Mouse (Mus musculus): ENCODE measurements around the gene Cdh22. TPM values are rescaled to one million over a fixed set of nuclear protein-coding genes. Genes with fewer than 3 reads are reported as not detected.

Gene Cdh22
- 1.3 and 1.6 TPM in 2 replicates for polyA plus RNA-seq (2012; rRNA removed)

- WGBS = 2% methylated on average over 53 of the region's 60 CpGs
- H3K27ac ChIP-seq (ENCODE audit: insufficient read depth, low read length) = no peak within 1 kb of the TSS
- peaks cover 20% of the 10 kb centered on the region for H3K27me3 ChIP-seq (ENCODE audit: control insufficient read depth, insufficient read depth, low read length)
- H3K4me1 ChIP-seq (ENCODE audit: control insufficient read depth, insufficient read depth, insufficient read length) = peaks cover 6% of the 10 kb centered on the region; the same call in 1 of the 2 replicates
- no peaks in the 10 kb centered on the region for H3K36me3 ChIP-seq (ENCODE audit: control insufficient read depth, insufficient read depth, low read length)
- peak within 1 kb of the TSS; percentile 35; the same call in 1 of the 2 replicates for H3K4me3 ChIP-seq (ENCODE audit: extremely low read depth, insufficient read depth, insufficient read length)
- TF ChIP-seq POLR2A (IDR thresholded peaks at IDR 0.05; ENCODE audit: low read depth, low read length) (no peak), CTCF (IDR thresholded peaks at IDR 0.05; ENCODE audit: extremely low read depth, insufficient read depth, insufficient read length, insufficient replicate concordance) (0 out of 2 replicates have a peak, but pooled peaks have one; percentile 8)
- DNase-seq (ENCODE audit: low read depth in 1 of 2, low spot score in 2 of 2) = no peak
Observed at GRCm38 (mm10) chr2:165234613-165235291, at the start of gene Cdh22. Gene Cdh22, minus strand, starts transcription at chr2:165234853.

GRCm38 (mm10) chr2:165284377-165284776 lies 49.7 kb upstream of the Cdh22 start:
- TF ChIP-seq CTCF (IDR thresholded peaks at IDR 0.05; ENCODE audit: extremely low read depth, insufficient read depth, insufficient read length, insufficient replicate concordance) (no peak), POLR2A (IDR thresholded peaks at IDR 0.05; ENCODE audit: low read depth, low read length) (no peak)
- Histone ChIP-seq H3K36me3 (ENCODE audit: control insufficient read depth, insufficient read depth, low read length) (peaks cover 27% of the 10 kb centered on the region), H3K27ac (ENCODE audit: insufficient read depth, low read length) (no peak overlapping the region), H3K4me3 (ENCODE audit: extremely low read depth, insufficient read depth, insufficient read length) (no peak overlapping the region), H3K4me1 (ENCODE audit: control insufficient read depth, insufficient read depth, insufficient read length) (peaks cover 3% of the 10 kb centered on the region; the same call in 1 of the 2 replicates), H3K27me3 (ENCODE audit: control insufficient read depth, insufficient read depth, low read length) (no peaks in the 10 kb centered on the region)
- 75% methylated on average over 7 of the region's 7 CpGs for WGBS
- DNase-seq (ENCODE audit: low read depth in 1 of 2, low spot score in 2 of 2) = no peak

GRCm38 (mm10) chr2:165283644-165284043 lies 49.0 kb upstream of the Cdh22 start:
- no peak overlapping the region for H3K27ac ChIP-seq (ENCODE audit: insufficient read depth, low read length)
- peaks cover 31% of the 10 kb centered on the region for H3K36me3 ChIP-seq (ENCODE audit: control insufficient read depth, insufficient read depth, low read length)
- TF ChIP-seq POLR2A (IDR thresholded peaks at IDR 0.05; ENCODE audit: low read depth, low read length) = no peak
- no peak for TF ChIP-seq CTCF (IDR thresholded peaks at IDR 0.05; ENCODE audit: extremely low read depth, insufficient read depth, insufficient read length, insufficient replicate concordance)
- H3K4me3 ChIP-seq (ENCODE audit: extremely low read depth, insufficient read depth, insufficient read length) = no peak overlapping the region
- H3K27me3 ChIP-seq (ENCODE audit: control insufficient read depth, insufficient read depth, low read length) = no peaks in the 10 kb centered on the region
- peaks cover 3% of the 10 kb centered on the region; the same call in 1 of the 2 replicates for H3K4me1 ChIP-seq (ENCODE audit: control insufficient read depth, insufficient read depth, insufficient read length)
- WGBS = 91% methylated on average over 3 of the region's 3 CpGs
- no peak for DNase-seq (ENCODE audit: low read depth in 1 of 2, low spot score in 2 of 2)

GRCm38 (mm10) chr2:165281779-165282311 lies 47.2 kb upstream of the Cdh22 start:
- H3K36me3 ChIP-seq (ENCODE audit: control insufficient read depth, insufficient read depth, low read length) = peaks cover 41% of the 10 kb centered on the region
- TF ChIP-seq POLR2A (IDR thresholded peaks at IDR 0.05; ENCODE audit: low read depth, low read length) = no peak
- TF ChIP-seq CTCF (IDR thresholded peaks at IDR 0.05; ENCODE audit: extremely low read depth, insufficient read depth, insufficient read length, insufficient replicate concordance) = no peak
- DNase-seq (ENCODE audit: low read depth in 1 of 2, low spot score in 2 of 2) = no peak
- H3K4me3 ChIP-seq (ENCODE audit: extremely low read depth, insufficient read depth, insufficient read length) = no peak overlapping the region
- H3K27ac ChIP-seq (ENCODE audit: insufficient read depth, low read length) = no peak overlapping the region
- WGBS = 84% methylated on average over 4 of the region's 6 CpGs
- no peaks in the 10 kb centered on the region for H3K27me3 ChIP-seq (ENCODE audit: control insufficient read depth, insufficient read depth, low read length)
- H3K4me1 ChIP-seq (ENCODE audit: control insufficient read depth, insufficient read depth, insufficient read length) = peaks cover 1% of the 10 kb centered on the region; the same call in 1 of the 2 replicates

- no peak for DNase-seq (ENCODE audit: low read depth in 1 of 2, low spot score in 2 of 2)
- Histone ChIP-seq H3K4me1 (ENCODE audit: control insufficient read depth, insufficient read depth, insufficient read length) (no peaks in the 10 kb centered on the region), H3K36me3 (ENCODE audit: control insufficient read depth, insufficient read depth, low read length) (peaks cover 45% of the 10 kb centered on the region), H3K27ac (ENCODE audit: insufficient read depth, low read length) (no peak overlapping the region), H3K4me3 (ENCODE audit: extremely low read depth, insufficient read depth, insufficient read length) (no peak overlapping the region), H3K27me3 (ENCODE audit: control insufficient read depth, insufficient read depth, low read length) (no peaks in the 10 kb centered on the region)
- 96% methylated on average over 10 of the region's 10 CpGs for WGBS
- no peak for TF ChIP-seq POLR2A (IDR thresholded peaks at IDR 0.05; ENCODE audit: low read depth, low read length)
- no peak for TF ChIP-seq CTCF (IDR thresholded peaks at IDR 0.05; ENCODE audit: extremely low read depth, insufficient read depth, insufficient read length, insufficient replicate concordance)
Observed at GRCm38 (mm10) chr2:165279351-165279750, 44.7 kb upstream of the Cdh22 start.

GRCm38 (mm10) chr2:165277188-165277740 lies 42.6 kb upstream of the Cdh22 start:
- Histone ChIP-seq H3K36me3 (ENCODE audit: control insufficient read depth, insufficient read depth, low read length) (peaks cover 37% of the 10 kb centered on the region), H3K27ac (ENCODE audit: insufficient read depth, low read length) (no peak overlapping the region), H3K4me1 (ENCODE audit: control insufficient read depth, insufficient read depth, insufficient read length) (no peaks in the 10 kb centered on the region), H3K4me3 (ENCODE audit: extremely low read depth, insufficient read depth, insufficient read length) (no peak overlapping the region), H3K27me3 (ENCODE audit: control insufficient read depth, insufficient read depth, low read length) (no peaks in the 10 kb centered on the region)
- WGBS = 87% methylated on average over 5 of the region's 5 CpGs
- DNase-seq (ENCODE audit: low read depth in 1 of 2, low spot score in 2 of 2) = no peak
- no peak for TF ChIP-seq CTCF (IDR thresholded peaks at IDR 0.05; ENCODE audit: extremely low read depth, insufficient read depth, insufficient read length, insufficient replicate concordance)
- no peak for TF ChIP-seq POLR2A (IDR thresholded peaks at IDR 0.05; ENCODE audit: low read depth, low read length)
